Mouse (Mus musculus): ENCODE data around the gene Adcy9.
"Not testable (repeated sequence)": the region's sequence is repeated elsewhere in the genome, so short reads cannot be mapped to it uniquely, and the experiment has no call there.

The Adcy9 gene

DNA sequence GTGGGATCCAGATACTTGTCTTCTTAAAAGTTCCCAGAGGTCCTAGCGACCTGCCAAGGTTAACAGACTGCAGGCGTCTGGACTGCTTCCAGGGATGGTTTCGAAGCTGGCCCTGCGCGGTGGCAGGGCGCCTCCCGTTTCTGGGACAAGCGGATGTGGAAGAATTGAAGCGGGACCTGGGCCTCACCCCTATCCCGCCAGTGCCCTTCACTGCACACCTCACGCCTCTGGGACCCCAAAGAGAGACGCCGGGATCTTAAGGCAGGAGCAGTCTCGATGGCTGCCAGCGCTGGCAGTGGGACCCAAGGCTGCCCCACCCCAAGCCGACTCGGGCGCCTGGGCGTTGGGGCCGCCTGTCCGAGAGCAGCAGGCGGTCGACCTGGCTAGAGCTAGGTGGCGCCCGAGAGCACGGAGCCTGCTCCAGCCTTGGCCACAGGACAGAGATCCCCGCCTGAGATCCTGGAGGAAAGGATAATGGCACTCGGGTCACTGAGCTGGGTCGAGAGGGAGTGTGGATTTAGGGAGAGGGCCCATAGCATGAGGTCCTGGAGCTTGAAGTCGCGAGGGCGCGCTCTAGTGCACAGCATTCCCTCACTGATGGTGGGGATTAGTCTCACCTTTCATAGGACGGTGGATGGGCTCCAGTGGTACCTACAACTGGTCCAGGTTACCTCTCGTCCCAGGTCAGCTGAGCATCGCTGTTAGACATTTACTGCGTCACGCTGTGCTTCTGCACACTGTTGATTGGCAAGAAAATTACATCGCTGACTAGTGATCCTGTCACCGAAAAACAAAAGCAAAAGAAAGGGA lies 152.2 kb downstream of the Adcy9 start:
- peak; percentile 49 for DNase-seq

DNA sequence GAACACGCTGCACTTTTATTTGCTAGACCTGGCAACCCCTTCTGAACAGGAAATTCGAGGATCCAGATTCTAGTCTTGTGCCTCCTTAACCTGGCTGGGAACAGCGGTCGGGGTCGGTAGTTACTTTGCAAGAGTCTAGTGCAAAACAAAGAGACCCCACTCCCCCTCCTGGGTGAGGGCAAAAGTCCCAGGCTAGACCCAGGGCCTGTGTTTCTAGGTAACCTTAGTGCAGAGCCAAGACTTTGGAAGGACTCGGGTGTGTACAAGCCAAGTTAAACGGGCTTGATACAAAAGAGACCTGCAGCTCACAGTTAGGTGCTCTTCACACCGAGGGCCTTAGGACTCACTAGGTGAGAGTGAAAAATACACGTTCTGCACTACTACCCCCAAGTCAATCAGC lies 152.8 kb downstream of the Adcy9 start:
- DNase-seq, result no peak

DNA sequence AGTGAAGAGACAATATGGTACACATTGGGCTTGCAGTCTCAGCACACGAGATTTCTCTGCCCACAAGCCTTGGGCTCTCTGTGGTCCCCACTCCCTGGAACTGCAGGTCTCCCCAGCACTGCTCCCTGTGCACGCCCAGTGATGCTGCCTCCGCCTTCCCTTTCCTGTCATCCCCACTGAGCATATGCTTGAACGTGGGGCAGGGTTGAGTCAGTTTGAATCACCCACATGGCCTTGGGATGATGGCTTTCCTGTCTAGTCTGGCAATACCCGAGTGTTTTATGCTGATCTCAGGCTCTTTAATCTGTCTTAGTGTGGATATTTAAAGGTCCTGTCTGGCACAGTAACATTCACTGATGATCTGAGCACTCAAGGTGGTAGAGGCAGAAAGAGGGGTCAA lies 154.9 kb downstream of the Adcy9 start:
- no peak for DNase-seq

DNA sequence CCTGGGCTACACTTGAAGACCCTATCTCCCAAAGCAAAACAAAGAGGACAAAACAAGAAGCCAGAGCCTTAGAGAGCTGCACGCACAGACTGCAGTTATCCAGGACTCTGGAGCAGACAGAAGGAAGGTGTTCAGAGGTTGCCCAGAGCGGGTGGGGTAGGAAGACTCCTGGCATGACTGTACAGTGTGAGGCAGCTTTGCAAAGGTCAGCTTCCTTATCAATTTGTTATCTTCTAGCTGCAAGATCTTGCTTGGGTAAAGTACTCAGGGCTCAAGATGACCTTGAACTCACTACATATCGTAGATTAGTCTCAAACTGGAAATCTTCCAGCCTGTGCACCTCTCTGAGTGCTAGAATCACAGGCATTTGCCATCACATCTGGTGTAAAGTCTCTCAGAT lies 156.8 kb downstream of the Adcy9 start:
- DNase-seq, result no peak

DNA sequence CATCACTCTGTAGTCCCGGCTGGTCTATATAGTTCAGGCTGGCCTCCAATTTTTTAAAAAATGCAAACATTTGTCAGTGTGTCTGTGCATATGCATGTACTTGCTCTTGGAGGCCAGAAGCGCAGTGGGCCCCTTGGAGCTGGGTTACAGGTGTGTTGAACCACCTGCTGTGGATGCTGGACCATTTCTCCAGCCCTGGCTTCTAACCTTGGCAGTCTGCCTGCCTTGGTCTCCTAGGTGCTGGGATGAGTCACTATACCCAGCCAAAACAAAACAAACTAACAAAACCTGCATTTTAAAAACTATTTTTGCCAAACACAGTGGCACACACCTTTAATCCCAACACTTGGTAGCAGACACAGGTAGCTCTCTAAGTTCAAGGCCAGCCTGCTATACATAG lies 162.8 kb downstream of the Adcy9 start:
- no peak for DNase-seq

DNA sequence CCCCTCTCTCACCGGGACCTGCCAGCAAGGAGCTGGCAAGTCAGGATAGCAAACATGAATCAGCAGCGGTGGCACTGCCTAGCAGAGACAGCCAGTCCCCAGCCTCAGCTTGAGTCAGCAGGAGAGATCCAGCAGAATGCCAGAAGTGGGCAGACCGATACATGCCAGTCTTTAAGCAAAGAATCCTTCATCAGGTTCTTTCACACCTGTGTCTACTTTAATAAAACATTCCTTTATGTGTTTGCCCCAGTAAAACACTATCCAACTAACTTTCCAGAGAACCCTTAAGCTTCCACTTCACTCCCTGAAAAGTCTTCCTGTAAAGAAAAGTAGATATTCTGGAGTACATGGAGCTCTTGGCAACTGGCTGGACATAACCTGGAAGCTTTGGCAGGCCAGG lies 171.5 kb downstream of the Adcy9 start:
- no peak for DNase-seq

DNA sequence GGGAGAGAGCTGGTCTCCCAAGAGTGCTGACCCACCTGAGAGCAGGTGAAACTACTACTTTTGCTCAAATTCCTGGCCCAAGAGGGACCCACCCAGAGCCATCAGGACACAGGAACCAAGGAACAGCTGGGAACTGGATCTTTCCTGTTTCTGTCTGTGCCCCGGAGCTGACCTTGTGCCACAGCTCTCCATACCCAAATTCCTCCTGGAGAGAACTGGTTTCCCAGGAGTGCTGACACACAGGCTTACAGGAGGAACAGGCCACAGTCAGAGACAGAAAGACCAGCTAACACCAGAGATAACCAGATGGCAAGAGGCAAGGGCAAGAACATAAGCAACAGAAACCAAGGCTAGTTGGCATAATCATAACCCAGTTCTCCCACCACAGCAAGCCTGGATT lies 175.1 kb downstream of the Adcy9 start:
- DNase-seq, result not testable (repeated sequence)

Data from layer of hippocampus, adult 9-11 months (tissue).